Mouse (Mus musculus): ENCODE data around the gene Ugt1a1.
"Not testable (repeated sequence)": the region's sequence is repeated elsewhere in the genome, so short reads cannot be mapped to it uniquely, and the experiment has no call there.

Gene Ugt1a1
- long read RNA-seq, experiment 1, transcript Ugt1a1-201 (5 exons, 2,224 nt) = major isoform, 7 of 8 reads
- long read RNA-seq, experiment 1, partial matches to known transcripts = 0 of 8 reads
- long read RNA-seq, experiment 1, other reads (novel, unspliced or antisense) = 1 of 8 reads
- long read RNA-seq, experiment 2 = 0 reads

GRCm38 (mm10) chr1:88211812-88212211, at the start of gene Ugt1a1:
Gene Ugt1a1 (plus strand): TSS chr1:88211959.
- intact Hi-C loops (cut with DNase I) = no loop called here

- intact Hi-C loops (cut with DNase I) = no loop called here
These were observed 46.0 kb upstream of the Ugt1a1 start, which contains the start of gene Ugt1a5 for GRCm38 (mm10) chr1:88165711-88166110. Gene Ugt1a5 (plus strand): TSS chr1:88166012.

GRCm38 (mm10) chr1:88172190-88172589, 39.6 kb upstream of the Ugt1a1 start:
- intact Hi-C loops (cut with DNase I) = not testable (repeated sequence)

GRCm38 (mm10) chr1:88179657-88180056, 32.1 kb upstream of the Ugt1a1 start:
- intact Hi-C loops (cut with DNase I) = no loop called here

- intact Hi-C loops (cut with DNase I) = no loop called here
These were observed 25.3 kb upstream of the Ugt1a1 start for GRCm38 (mm10) chr1:88186325-88186935.

- intact Hi-C loops (cut with DNase I) = no loop called here
These were observed 19.6 kb upstream of the Ugt1a1 start for GRCm38 (mm10) chr1:88192136-88192535.

- intact Hi-C loops (cut with DNase I) = no loop called here
These were observed 16.1 kb upstream of the Ugt1a1 start for GRCm38 (mm10) chr1:88195687-88196086.

GRCm38 (mm10) chr1:88197443-88197842, 14.3 kb upstream of the Ugt1a1 start:
- intact Hi-C loops (cut with DNase I) = no loop called here

GRCm38 (mm10) chr1:88199996-88200395, 11.8 kb upstream of the Ugt1a1 start:
- intact Hi-C loops (cut with DNase I) = no loop called here

- intact Hi-C loops (cut with DNase I) = no loop called here
These were observed 11.3 kb upstream of the Ugt1a1 start, which contains the start of gene Ugt1a2 for GRCm38 (mm10) chr1:88200456-88200855. Gene Ugt1a2 (plus strand): TSS chr1:88200601.

- intact Hi-C loops (cut with DNase I) = no loop called here
These were observed 6.4 kb upstream of the Ugt1a1 start, which contains the start of gene Dnajb3 for GRCm38 (mm10) chr1:88205294-88205922. Gene Dnajb3 (minus strand): TSS chr1:88205782.

GRCm38 (mm10) chr1:88206843-88207479, 4.8 kb upstream of the Ugt1a1 start:
- intact Hi-C loops (cut with DNase I) = no loop called here

GRCm38 (mm10) chr1:88212341-88213045, 734 bp downstream of the Ugt1a1 start:
- intact Hi-C loops (cut with DNase I) = no loop called here

GRCm38 (mm10) chr1:88213061-88213460, 1.3 kb downstream of the Ugt1a1 start:
- intact Hi-C loops (cut with DNase I) = no loop called here

GRCm38 (mm10) chr1:88213766-88214461, 2.2 kb downstream of the Ugt1a1 start:
- intact Hi-C loops (cut with DNase I) = no loop called here

GRCm38 (mm10) chr1:88214462-88214952, 2.7 kb downstream of the Ugt1a1 start:
- intact Hi-C loops (cut with DNase I) = no loop called here

GRCm38 (mm10) chr1:88215466-88216380, 4.0 kb downstream of the Ugt1a1 start:
- intact Hi-C loops (cut with DNase I) = no loop called here

- intact Hi-C loops (cut with DNase I) = no loop called here
These were observed 4.8 kb downstream of the Ugt1a1 start for GRCm38 (mm10) chr1:88216551-88216950.

GRCm38 (mm10) chr1:88217144-88217543, 5.4 kb downstream of the Ugt1a1 start:
- intact Hi-C loops (cut with DNase I) = no loop called here

- intact Hi-C loops (cut with DNase I) = no loop called here
These were observed 5.8 kb downstream of the Ugt1a1 start for GRCm38 (mm10) chr1:88217576-88217975.

All from adrenal gland (tissue).